Mouse (Mus musculus) liver, adult 2 months (tissue): ENCODE measurements around the gene Cdk14. TPM values are rescaled to one million over a fixed set of nuclear protein-coding genes. Genes with fewer than 3 reads are reported as not detected.
A peak's percentile ranks its signal among the peaks of the same experiment; 100 is the strongest.

Experiments used
- DNase-seq: peaks from one replicate; pipeline ENCODE4 v3.0.0-alpha.2; 2011; ENCODE audit warnings: low read depth, low spot score; ENCODE audit errors: extremely low read depth
- H3K27ac ChIP-seq: fragments of 200-500 bp; replicated peaks from 2 replicates; pipeline ENCODE4 v1.5.1; 2012; ENCODE audit warnings: low read depth, mild to moderate bottlenecking, control low read depth, inconsistent platforms, low read length; ENCODE audit not compliant: insufficient read depth
- H3K27me3 ChIP-seq: fragments of 200-500 bp; 2 replicates; pipeline ENCODE4 v1.6.1; 2012; ENCODE audit warnings: mild to moderate bottlenecking, moderate library complexity, low read length, inconsistent platforms; ENCODE audit not compliant: control insufficient read depth, insufficient read depth
- H3K36me3 ChIP-seq: fragments of 200-500 bp; 2 replicates; pipeline ENCODE4 v1.6.1; 2012; ENCODE audit warnings: low read length, inconsistent platforms; ENCODE audit not compliant: control insufficient read depth, insufficient read depth
- H3K4me1 ChIP-seq: fragments of 200-500 bp; 2 replicates; pipeline ENCODE4 v1.6.1; 2011; ENCODE audit warnings: low read length; ENCODE audit not compliant: control insufficient read depth, insufficient read depth
- H3K4me3 ChIP-seq: fragments of 200-500 bp; 2 replicates; pipeline ENCODE4 v1.5.1; 2011; ENCODE audit warnings: low read depth, mild to moderate bottlenecking, control low read depth, low read length, moderate library complexity; ENCODE audit not compliant: insufficient read depth
- H3K79me2 ChIP-seq: fragments of 200-500 bp; 2 replicates; pipeline ENCODE4 v1.6.1; 2012; ENCODE audit warnings: inconsistent platforms, mild to moderate bottlenecking, low read length, moderate library complexity; ENCODE audit not compliant: control insufficient read depth, insufficient read depth
- H3K9ac ChIP-seq: fragments of 200-500 bp; 2 replicates; pipeline ENCODE4 v1.6.1; 2012; ENCODE audit warnings: low read depth, mild to moderate bottlenecking, control low read depth, inconsistent platforms, low read length
- CTCF ChIP-seq: fragments of 200-500 bp; IDR thresholded peaks from 2 replicates; pipeline ENCODE4 v1.5.1; 2011; ENCODE audit warnings: low read depth, low read length, control low read depth
- POLR2A ChIP-seq: fragments of 200-500 bp; IDR thresholded peaks from 2 replicates; pipeline ENCODE4 v1.6.1; 2011; ENCODE audit warnings: low read length, control low read depth; ENCODE audit not compliant: insufficient read depth; ENCODE audit errors: extremely low read depth
- WGBS: fragments of 180-500 bp; shearing (Covaris S2); methylation state at CpG from one replicate; pipeline ENCODE4 v1.1.7; 2018; 5-methylcytosine and 5-hydroxymethylcytosine counted together
- polyA plus RNA-seq: library from polyadenylated mRNA; depleted of rRNA; stranded (reverse); fragments of >200 nt; gene quantifications from 2 replicates; pipeline ENCODE4 v1.2.3, GENCODE M21; 2012
- total RNA-seq: library from RNA; depleted of rRNA; stranded (reverse); fragments of >200 nt; gene quantifications from 2 replicates; pipeline ENCODE4 v1.2.3, GENCODE M21; 2014

Cdk14 gene
- total and polyA plus RNA-seq, 2 experiments, result 0.31 to 2.7 TPM

GRCm38 (mm10) chr5:4979551-4979950 lies 440.6 kb downstream of the Cdk14 start:
- WGBS, result 90% methylated on average over 4 of the region's 4 CpGs
- no peaks in the 10 kb centered on the region for H3K36me3 ChIP-seq
- H3K4me1 ChIP-seq, result no peaks in the 10 kb centered on the region
- H3K79me2 ChIP-seq, result no peaks in the 10 kb centered on the region
- DNase-seq, result no peak
- no peak overlapping the region for H3K27ac ChIP-seq
- H3K4me3 ChIP-seq, result no peak overlapping the region
- TF ChIP-seq POLR2A (no peak), CTCF (no peak)
- no peak overlapping the region for H3K9ac ChIP-seq
- H3K27me3 ChIP-seq, result 0 out of 2 replicates have a peak, but pooled peaks cover 3% of the 10 kb centered on the region

DNA sequence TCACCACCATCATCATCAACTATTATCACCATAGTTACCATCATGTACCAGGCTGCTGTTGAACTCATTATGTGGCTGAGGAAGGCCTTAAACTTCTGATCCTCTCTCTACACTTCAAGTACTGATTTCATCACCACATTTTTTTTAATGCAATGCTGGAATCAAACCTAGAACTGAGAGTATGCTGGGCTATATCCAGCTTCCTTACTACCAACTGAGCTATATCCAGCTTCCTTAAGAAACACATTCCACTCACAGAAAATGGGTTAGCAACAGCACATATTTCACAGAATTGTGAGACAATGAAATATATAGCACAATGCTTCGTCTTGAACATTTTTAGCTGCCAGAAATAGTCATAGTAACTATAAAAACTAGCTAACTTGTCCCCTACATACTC lies 446.7 kb downstream of the Cdk14 start:
- no peaks in the 10 kb centered on the region for H3K79me2 ChIP-seq
- DNase-seq, result no peak
- no peaks in the 10 kb centered on the region for H3K36me3 ChIP-seq
- TF ChIP-seq POLR2A (no peak), CTCF (no peak)
- H3K9ac ChIP-seq, result no peak overlapping the region
- no peaks in the 10 kb centered on the region for H3K4me1 ChIP-seq
- 80% methylated on average over 1 of the region's 1 CpGs for WGBS
- H3K4me3 ChIP-seq, result no peak overlapping the region
- H3K27me3 ChIP-seq, result no peaks in the 10 kb centered on the region
- no peak overlapping the region for H3K27ac ChIP-seq

DNA sequence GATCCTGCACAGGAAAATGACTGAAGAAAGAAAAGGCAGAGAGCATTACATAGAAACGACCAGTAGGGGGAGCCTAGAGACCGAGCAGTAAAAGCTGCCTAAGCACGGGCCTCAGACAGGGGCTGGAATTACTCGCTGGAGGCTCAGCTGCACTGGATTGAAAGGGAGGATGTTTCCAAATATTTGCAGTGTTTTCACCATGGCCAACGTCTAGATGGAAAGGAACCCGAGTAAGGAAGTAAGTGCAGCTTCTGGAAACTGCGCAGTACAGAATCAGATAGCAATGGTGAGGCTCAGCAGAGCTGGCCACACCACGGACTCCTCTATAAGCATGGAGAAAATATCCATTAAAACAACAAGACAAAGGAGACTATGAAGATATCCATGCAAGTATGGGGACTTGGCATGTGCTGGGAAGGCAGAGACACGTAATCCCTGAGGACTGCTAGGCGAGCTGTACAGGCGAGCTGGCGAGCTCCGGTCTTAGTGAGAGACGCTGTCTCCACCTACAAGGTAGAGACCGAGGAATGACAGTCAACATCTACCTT lies 458.0 kb downstream of the Cdk14 start:
- H3K79me2 ChIP-seq, result no peaks in the 10 kb centered on the region
- no peak overlapping the region for H3K9ac ChIP-seq
- H3K4me3 ChIP-seq, result no peak overlapping the region
- no peak for DNase-seq
- no peaks in the 10 kb centered on the region for H3K36me3 ChIP-seq
- WGBS, result 53% methylated on average over 15 of the region's 15 CpGs
- H3K4me1 ChIP-seq, result peaks cover 13% of the 10 kb centered on the region; the same call in 1 of the 2 replicates
- TF ChIP-seq POLR2A, result no peak
- peak; percentile 83 for TF ChIP-seq CTCF
- H3K27me3 ChIP-seq, result no peaks in the 10 kb centered on the region
- no peak overlapping the region for H3K27ac ChIP-seq

DNA sequence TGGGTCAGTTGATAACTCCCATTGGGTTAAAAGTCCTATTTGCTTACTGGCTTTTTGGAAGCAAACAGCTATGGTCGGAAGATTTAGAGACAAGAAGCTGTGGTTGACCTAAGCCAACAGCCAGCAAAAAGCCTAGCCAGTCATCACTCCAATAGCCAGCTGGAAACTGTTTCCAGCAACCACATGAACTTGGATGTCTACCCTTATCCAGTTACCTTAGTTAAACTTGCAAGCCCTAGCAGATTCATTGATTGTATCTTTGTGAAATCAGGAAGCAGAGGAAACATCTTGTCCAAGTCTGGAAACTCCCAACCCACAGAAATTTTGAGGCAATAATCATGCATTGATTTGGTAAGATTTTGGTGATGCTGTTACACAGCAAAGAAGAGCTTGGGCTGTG lies 458.5 kb downstream of the Cdk14 start:
- Histone ChIP-seq H3K79me2 (no peaks in the 10 kb centered on the region), H3K4me3 (no peak overlapping the region), H3K4me1 (peaks cover 13% of the 10 kb centered on the region; the same call in 1 of the 2 replicates), H3K27ac (no peak overlapping the region), H3K27me3 (no peaks in the 10 kb centered on the region), H3K36me3 (no peaks in the 10 kb centered on the region), H3K9ac (no peak overlapping the region)
- WGBS, result 30% methylated on average over 1 of the region's 1 CpGs
- no peak for TF ChIP-seq CTCF
- TF ChIP-seq POLR2A, result no peak
- peak; percentile 88 for DNase-seq

- H3K4me3 ChIP-seq, result no peak overlapping the region
- no peak overlapping the region for H3K27ac ChIP-seq
- H3K9ac ChIP-seq, result no peak overlapping the region
- TF ChIP-seq POLR2A (no peak), CTCF (no peak)
- DNase-seq, result peak; percentile 85
- no peaks in the 10 kb centered on the region for H3K79me2 ChIP-seq
- H3K27me3 ChIP-seq, result no peaks in the 10 kb centered on the region
- no peaks in the 10 kb centered on the region for H3K36me3 ChIP-seq
- peaks cover 13% of the 10 kb centered on the region; the same call in 1 of the 2 replicates for H3K4me1 ChIP-seq
- 14% methylated on average over 5 of the region's 5 CpGs for WGBS
Measured at GRCm38 (mm10) chr5:4959446-4959845, 460.7 kb downstream of the Cdk14 start.

DNA sequence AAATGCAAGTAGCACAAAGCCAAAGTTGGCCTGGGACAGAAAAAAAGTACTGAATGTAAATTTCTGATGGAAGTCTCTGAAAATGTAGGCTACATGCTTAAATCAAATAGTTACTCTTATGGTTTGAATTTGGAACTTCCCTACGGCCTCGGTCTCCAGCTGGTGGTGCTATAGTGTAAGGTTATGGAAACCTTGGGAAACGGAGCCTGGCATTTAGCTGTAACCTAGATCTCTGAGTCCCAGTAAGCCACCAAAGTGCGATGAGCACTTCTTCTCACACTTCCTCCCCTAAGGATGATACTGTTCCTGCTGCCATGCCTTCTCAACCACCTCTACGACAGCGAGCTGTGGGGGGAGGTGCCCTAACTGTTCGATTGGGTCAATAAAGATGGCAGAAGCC lies 464.1 kb downstream of the Cdk14 start:
- H3K4me1 ChIP-seq, result peaks cover 7% of the 10 kb centered on the region; the same call in 1 of the 2 replicates
- H3K9ac ChIP-seq, result no peak overlapping the region
- H3K4me3 ChIP-seq, result no peak overlapping the region
- H3K27me3 ChIP-seq, result no peaks in the 10 kb centered on the region
- TF ChIP-seq POLR2A, result no peak
- 74% methylated on average over 7 of the region's 7 CpGs for WGBS
- H3K36me3 ChIP-seq, result no peaks in the 10 kb centered on the region
- H3K79me2 ChIP-seq, result no peaks in the 10 kb centered on the region
- H3K27ac ChIP-seq, result no peak overlapping the region
- DNase-seq, result no peak
